Mouse (Mus musculus): ENCODE data around the gene Hoxd9.

Hoxd9 gene

DNA sequence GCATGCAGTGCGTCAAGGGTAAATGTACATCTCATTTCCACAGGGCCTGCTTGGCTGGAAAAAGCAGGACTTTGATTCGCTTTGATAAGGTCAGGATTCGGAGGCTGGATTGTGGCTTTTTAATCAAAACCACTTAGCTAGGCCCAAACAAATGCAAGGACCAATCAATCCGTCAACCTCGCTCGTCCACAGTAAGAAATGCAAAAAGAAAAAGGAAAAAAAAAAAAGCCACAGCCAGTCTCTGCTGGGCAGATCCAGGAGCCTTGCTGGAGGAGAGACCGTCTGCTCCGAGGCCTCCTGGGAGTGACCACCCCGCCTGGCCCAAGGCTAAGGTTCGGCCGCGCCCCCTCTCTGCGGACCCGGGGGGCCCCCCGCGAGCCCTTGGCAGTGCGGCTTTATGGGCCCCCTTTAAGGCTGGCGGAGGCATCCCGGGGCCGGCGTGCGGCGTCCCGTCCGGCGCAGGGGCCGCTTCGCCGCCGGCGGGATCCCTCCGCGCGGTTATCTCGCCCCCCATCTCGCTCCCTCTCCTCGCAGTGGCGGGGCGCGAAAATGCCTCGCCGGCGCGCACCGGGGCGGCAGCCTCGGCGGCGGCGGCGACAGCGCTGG is 7.0 kb downstream of the Hoxd9 start, which contains the start of gene Hoxd8:
Gene Hoxd8, plus strand, starts transcription at position 223 of the 606 bp plus-strand sequence.
- in situ Hi-C loops (cut with MboI; ENCODE audit: unreplicated experiment in 2 of 2) = loop anchor here (5.0 to 25.0 kb wide), 8 partner anchors 358 to 1258 kb away; no protein-coding TSS in a partner anchor

DNA sequence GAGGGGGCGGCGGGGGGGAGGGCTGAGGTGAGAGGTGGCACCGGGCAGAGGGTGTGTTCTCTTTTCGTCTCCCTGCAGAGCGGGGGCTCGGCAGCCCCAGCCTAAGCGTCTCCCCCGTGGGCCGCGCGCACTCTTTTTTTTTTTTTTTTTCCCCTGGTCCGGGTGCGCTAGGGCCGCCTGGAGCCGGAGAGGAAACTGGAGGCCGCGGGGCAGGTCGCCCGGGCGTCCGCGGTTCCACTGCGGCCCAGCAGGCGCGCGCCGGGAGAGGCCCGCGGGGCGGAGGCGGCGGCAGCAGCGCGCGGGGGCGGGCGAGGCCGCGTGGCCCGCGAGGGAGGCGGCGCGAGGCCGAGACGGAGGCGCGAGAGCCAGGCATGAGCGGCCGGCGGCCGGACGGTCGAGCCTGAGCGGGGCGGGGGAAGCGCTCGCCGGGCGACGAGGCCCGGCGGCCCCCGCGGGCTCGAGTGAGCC is 7.5 kb downstream of the Hoxd9 start:
- in situ Hi-C loops (cut with MboI; ENCODE audit: unreplicated experiment in 2 of 2) = loop anchor here (5.0 to 25.0 kb wide), 8 partner anchors 357 to 1257 kb away; no protein-coding TSS in a partner anchor

- in situ Hi-C loops (cut with MboI; ENCODE audit: unreplicated experiment in 2 of 2) = loop anchor here (10.0 to 25.0 kb wide), 6 partner anchors 357 to 1257 kb away; no protein-coding TSS in a partner anchor
Observed at GRCm38 (mm10) chr2:74705467-74706089, 8.1 kb downstream of the Hoxd9 start.

DNA sequence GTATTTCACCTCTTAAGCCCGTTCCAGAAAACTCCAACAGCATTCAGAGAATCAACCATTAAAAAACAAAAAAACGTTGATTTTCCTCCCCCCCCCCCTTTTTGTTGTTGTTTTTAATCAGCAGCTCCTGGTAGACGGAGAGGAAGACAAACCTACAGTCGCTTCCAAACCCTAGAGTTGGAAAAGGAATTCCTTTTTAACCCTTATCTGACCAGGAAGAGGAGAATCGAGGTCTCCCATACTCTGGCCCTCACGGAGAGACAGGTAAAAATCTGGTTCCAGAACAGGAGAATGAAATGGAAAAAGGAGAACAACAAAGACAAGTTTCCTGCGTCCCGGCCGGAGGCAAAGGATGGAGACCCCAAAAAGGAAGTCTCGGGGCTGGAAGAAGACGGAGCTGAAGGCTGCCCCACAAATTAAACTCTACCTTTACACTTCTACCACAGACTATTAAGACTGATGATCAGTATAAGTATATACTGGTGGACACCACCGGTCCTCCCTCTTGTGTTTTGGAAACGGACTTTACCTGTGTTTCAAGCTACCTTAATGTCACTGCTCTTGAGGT is 8.9 kb downstream of the Hoxd9 start:
- in situ Hi-C loops (cut with MboI; ENCODE audit: unreplicated experiment in 2 of 2) = loop anchor here (10.0 to 25.0 kb wide), 6 partner anchors 356 to 1256 kb away; no protein-coding TSS in a partner anchor

DNA sequence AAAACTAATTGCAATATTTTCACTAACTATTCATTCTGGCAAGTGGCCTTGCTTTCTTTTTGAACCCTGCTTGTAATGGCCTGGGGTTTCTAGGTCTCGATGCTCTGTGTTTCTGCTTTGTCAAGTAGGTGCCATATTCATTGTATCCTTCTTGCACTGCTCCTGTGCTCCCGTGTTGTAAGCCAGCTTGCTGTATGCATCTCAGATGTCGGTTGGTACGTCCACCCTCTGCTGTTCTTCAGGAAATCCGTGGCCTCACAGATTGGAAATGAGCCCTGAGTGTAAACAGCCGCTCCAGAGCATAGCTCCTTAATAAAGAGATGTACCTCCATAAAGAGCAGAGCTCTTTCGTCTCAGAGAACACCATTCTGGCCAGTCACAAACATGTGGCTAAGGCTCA is 10.1 kb downstream of the Hoxd9 start:
- in situ Hi-C loops (cut with MboI; ENCODE audit: unreplicated experiment in 2 of 2) = loop anchor here (10.0 to 25.0 kb wide), 6 partner anchors 355 to 1255 kb away; no protein-coding TSS in a partner anchor

DNA sequence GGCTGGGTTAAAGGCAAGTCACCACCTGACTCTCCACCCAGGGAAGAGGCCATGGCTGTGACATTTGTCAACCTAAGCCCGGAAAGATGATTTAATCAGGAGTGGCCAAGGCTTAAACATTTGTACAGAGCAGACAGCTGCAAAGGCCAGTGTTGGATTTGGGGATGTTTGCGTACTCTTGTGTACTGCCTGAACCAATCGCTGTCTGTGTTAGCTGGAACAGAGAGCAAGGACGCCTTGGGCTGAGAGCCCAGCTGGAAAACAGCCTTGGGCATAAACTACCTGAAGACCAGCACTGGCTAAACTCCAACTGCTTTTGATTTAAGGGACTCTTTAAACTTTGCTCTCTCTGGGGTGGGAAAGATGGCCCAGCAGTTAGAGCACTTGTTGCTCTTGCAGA is 11.1 kb downstream of the Hoxd9 start:
- in situ Hi-C loops (cut with MboI; ENCODE audit: unreplicated experiment in 2 of 2) = loop anchor here (10.0 to 25.0 kb wide), 6 partner anchors 354 to 1254 kb away; no protein-coding TSS in a partner anchor

DNA sequence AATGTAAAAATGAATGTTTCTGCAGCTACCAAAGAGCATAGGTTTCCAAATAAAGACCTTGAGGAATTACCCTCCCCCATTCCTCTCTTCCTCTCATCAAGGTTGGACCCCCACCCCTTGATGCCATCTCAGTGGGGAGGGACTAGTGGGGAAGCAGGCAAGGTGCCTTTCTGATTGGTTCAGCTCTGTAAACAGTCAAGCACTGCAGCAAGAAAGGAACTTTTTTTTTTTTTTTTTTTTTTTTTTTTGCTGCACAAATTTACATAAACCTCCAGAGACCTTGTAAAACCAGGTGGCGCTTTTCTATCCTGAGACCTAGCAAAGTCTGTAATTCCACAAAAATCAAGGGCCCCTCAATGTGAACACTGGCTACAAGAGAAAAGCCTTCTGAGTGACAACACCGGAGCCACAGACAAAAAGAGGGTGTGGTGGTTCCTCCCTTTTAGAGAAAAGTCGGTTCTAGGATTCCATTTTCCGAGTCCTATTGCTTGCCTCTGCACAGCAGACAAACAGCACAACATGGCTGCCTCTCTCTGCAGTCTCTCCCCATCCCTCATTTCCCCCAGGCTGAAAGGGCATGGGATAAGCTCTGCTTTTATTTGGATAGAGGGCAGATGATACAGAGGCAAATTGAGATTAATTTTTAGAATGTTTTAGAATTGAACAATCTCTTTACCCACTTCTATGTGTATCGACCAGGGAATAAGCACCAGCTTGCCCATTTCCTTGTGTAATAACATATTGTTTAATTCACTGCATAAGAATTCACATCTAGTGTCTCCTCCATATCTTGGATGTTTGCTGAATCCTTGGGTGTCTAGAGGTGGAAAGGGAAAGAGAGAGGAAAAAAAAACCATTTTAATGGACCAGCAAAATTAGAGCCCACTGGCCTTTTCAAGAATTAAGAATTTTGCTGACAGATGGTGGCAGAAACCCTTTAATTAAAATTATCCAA is 12.2 kb downstream of the Hoxd9 start:
- in situ Hi-C loops (cut with MboI; ENCODE audit: unreplicated experiment in 2 of 2) = loop anchor here (10.0 to 25.0 kb wide), 7 partner anchors 345 to 1253 kb away; no protein-coding TSS in a partner anchor

- in situ Hi-C loops (cut with MboI; ENCODE audit: unreplicated experiment in 2 of 2) = loop anchor here (10.0 to 25.0 kb wide), 5 partner anchors 344 to 1251 kb away; no protein-coding TSS in a partner anchor
Observed at GRCm38 (mm10) chr2:74710929-74711543, 13.5 kb downstream of the Hoxd9 start.

DNA sequence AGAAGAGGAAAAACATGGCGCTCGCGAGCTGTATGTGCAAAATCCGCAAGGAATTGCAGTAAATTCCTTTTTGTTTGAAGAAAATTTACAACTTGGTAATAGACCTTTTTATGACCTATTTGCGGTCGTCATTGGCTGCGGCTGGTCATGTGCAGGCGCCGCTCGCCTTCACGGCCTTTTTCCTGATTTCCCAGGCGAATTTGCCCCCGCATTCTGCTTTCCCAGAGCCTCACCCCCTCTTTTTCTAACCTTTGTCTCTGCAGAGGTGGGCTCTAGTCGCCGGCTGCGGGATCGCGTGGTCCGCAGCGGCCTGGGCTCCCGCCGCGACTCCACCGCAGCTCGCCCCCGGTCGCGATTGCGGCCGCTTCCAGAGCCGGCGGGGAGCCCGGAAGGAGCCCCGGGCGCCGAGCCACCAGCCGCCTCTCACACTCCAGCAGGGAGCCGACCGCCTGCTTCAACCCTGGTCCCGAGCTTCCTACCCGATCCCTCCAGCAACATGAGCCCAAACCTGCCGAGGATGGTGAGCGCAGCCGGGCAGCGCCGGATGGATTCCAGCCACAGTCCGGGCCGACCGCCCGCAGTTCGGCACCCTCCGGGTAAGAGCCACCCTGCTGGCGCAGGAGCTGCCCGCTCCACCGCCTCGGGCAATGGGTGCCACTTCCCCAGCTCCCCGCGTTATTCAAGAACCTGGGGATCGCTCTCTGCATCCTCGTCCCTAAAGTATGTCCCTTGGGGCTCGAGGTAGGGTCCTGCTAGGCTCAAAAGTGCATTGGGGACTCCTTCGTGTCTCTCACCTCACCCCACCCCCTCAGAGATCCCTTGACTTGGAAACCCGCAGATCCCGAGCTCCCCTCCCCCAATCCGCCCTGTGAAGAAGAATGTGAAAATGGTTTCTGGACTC is 14.4 kb downstream of the Hoxd9 start, which contains the start of the genes Hoxd3 and Hoxd4:
Gene Hoxd3, plus strand, starts transcription at position 207 of the 901 bp plus-strand sequence.
Gene Hoxd4, plus strand, starts transcription at position 209 of the 901 bp plus-strand sequence.
- in situ Hi-C loops (cut with MboI; ENCODE audit: unreplicated experiment in 2 of 2) = loop anchor here (10.0 to 25.0 kb wide), 5 partner anchors 343 to 1250 kb away; no protein-coding TSS in a partner anchor

DNA sequence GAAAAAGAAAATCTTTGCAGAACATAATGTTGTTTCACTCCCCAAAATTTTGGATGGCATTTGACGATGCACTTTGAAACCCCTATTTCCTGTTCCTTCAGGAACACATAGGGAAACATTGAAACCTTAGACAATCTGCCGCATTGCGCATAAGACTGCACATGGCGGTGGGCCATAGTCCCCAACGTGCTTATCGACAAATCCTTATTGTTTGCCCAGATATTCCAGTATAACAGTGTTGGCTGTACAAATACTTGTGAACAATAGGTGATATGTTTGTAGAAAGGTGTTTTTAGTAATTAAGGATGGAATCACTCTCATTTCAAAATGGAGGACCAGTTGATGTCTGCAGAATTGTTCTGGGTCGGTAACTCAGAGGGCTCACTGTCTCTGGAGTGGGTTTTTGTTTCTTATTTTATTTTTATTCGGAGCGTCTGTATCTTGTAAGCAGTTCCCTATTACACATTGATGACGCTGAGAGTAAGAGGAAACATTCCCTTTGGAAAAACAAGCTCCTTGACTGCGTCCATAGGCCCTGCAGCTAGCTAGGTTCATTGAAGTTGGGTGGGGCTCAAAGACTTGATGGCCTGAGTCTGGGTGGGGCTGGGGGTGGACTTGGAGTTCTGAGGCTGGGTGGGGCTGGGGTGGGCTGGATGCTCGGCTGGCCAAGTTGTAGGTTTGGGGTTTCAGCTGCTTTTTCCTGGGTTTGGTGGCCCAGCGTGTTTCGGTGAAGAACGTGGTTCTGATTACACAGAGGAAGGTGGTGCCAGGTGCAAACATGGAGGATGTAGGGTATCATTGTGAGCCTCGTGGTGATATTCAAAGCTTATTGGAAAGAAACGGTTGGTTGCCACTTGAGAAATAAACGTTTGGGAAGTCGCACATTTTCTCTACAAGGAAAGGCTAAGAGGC is 16.0 kb downstream of the Hoxd9 start:
- in situ Hi-C loops (cut with MboI; ENCODE audit: unreplicated experiment in 2 of 2) = loop anchor here (10.0 to 25.0 kb wide), 5 partner anchors 341 to 1249 kb away; no protein-coding TSS in a partner anchor

DNA sequence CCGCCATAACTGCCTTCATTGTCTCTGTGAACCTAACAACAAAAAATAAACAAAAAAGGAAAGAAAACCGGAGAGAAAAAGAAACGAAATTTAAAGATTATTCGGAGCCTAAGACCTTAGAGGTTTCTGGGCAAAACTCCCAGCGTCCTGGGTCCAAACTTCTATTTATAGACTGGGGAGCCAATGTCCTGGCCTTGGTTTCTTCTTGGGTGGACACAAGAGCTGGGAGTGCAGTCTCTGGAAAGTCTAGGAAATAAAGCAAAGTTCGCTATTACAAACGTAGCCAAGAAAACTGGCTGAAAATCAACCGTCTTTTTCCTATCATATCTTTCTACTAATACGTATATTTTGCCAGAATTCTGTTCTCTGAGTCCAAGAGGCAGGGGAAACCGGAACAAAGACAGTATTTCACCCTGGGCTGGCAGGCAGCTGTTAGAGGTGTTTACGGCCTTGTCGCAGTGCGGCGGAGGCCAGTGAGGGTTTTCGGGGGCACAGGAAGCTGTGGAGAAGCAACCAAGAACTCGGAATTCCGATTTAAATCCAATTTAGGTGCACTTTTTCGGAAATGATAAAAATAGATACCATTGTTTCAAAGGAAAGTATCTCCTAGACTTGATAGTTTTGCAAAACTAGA is 16.7 kb downstream of the Hoxd9 start:
- in situ Hi-C loops (cut with MboI; ENCODE audit: unreplicated experiment in 2 of 2) = loop anchor here (10.0 to 25.0 kb wide), 5 partner anchors 341 to 1248 kb away; no protein-coding TSS in a partner anchor

- in situ Hi-C loops (cut with MboI; ENCODE audit: unreplicated experiment in 2 of 2) = loop anchor here (5.0 to 25.0 kb wide), 7 partner anchors 247 to 1247 kb away; no protein-coding TSS in a partner anchor
Observed at GRCm38 (mm10) chr2:74714881-74715280, 17.4 kb downstream of the Hoxd9 start.

- in situ Hi-C loops (cut with MboI; ENCODE audit: unreplicated experiment in 2 of 2) = loop anchor here (5.0 to 25.0 kb wide), 7 partner anchors 247 to 1247 kb away; no protein-coding TSS in a partner anchor
Observed at GRCm38 (mm10) chr2:74715504-74716241, 18.1 kb downstream of the Hoxd9 start.

GRCm38 (mm10) chr2:74720384-74720783 is 22.9 kb downstream of the Hoxd9 start:
- in situ Hi-C loops (cut with MboI; ENCODE audit: unreplicated experiment in 2 of 2) = loop anchor here (25.0 kb wide), 4 partner anchors 342 to 1242 kb away; no protein-coding TSS in a partner anchor

GRCm38 (mm10) chr2:74720955-74721491 is 23.5 kb downstream of the Hoxd9 start:
- in situ Hi-C loops (cut with MboI; ENCODE audit: unreplicated experiment in 2 of 2) = loop anchor here (25.0 kb wide), 4 partner anchors 341 to 1241 kb away; no protein-coding TSS in a partner anchor
